Mouse (Mus musculus) kidney, embryonic 14.5 days (tissue): ENCODE measurements around the gene Parp11. TPM values are rescaled to one million over a fixed set of nuclear protein-coding genes. Genes with fewer than 3 reads are reported as not detected.

Experiments
- ATAC-seq: fragments of 200-750 bp; cut with Nextera tagmentation; 2 replicates; pipeline ENCODE4 v1.8.0; 2017; ENCODE audit warnings: moderate number of reproducible peaks, mild to moderate bottlenecking, moderate TSS enrichment, moderate library complexity; ENCODE audit not compliant: low FRiP score, low TSS enrichment
- H3K27ac ChIP-seq: fragments of 300-500 bp; sonication (generic); 2 replicates; pipeline ENCODE4 v1.5.1; 2014; ENCODE audit warnings: low read depth, mild to moderate bottlenecking, low read length, moderate library complexity, mixed read lengths
- H3K27me3 ChIP-seq: fragments of 300-500 bp; sonication (generic); 2 replicates; pipeline ENCODE4 v1.6.1; 2014; ENCODE audit warnings: mild to moderate bottlenecking, low read length; ENCODE audit not compliant: control insufficient read depth, insufficient read depth
- H3K36me3 ChIP-seq: fragments of 300-500 bp; sonication (generic); 2 replicates; pipeline ENCODE4 v1.6.1; 2014; ENCODE audit warnings: low read length, mixed read lengths; ENCODE audit not compliant: control insufficient read depth, insufficient read depth
- H3K4me1 ChIP-seq: fragments of 300-500 bp; sonication (generic); 2 replicates; pipeline ENCODE4 v1.6.1; 2014; ENCODE audit warnings: low read length, mixed read lengths; ENCODE audit not compliant: control insufficient read depth, insufficient read depth
- H3K4me2 ChIP-seq: fragments of 300-500 bp; sonication (generic); replicated peaks from 2 replicates; pipeline ENCODE4 v1.6.1; 2014; ENCODE audit warnings: low read depth, mild to moderate bottlenecking, low read length
- H3K4me3 ChIP-seq: fragments of 300-500 bp; sonication (generic); 2 replicates; pipeline ENCODE4 v1.5.1; 2014; ENCODE audit warnings: mild to moderate bottlenecking, low read length
- H3K9ac ChIP-seq: fragments of 300-500 bp; sonication (generic); 2 replicates; pipeline ENCODE4 v1.6.1; 2014; ENCODE audit warnings: low read depth, mild to moderate bottlenecking, low read length, moderate library complexity
- H3K9me3 ChIP-seq: fragments of 300-500 bp; sonication (generic); 2 replicates; pipeline ENCODE4 v1.6.1; 2016; ENCODE audit warnings: low read length; ENCODE audit not compliant: control insufficient read depth
- WGBS: fragments of 180-500 bp; shearing (Covaris S2); extraction: QIAGEN DNeasy Blood & Tissue Kit; methylation state at CpG from one replicate; pipeline ENCODE4 v1.1.7; 2014; 5-methylcytosine and 5-hydroxymethylcytosine counted together
- polyA plus RNA-seq: library from polyadenylated mRNA; unstranded; fragments of >200 nt; fragmentation: Nextera tagmentation; extraction: Ambion mirVana; gene quantifications from 2 replicates; pipeline ENCODE4 v1.2.1, GENCODE M21; 2014

Gene Parp11
- polyA plus RNA-seq, 1 experiment from 2014 or later: 30.7 TPM

DNA sequence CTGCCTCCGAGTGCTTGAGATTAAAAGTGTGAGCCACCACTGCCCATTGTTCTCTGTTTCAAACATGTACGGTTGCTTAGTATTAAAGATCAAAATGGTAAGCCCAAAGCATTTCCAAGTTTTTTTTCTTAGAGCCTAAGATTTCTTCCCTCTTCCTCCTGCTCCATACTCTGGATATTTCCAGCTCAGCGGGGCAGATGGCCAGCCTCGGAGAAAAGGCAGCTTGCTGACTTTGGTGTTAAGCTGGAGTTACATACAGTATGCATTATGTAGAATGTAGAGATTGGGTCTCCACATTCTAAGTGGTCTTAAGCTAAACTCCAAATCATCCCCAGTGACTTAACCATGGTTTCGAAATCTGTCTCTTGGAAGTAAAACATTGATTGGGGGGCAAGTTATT, 21.5 kb upstream of the Parp11 start:
- no peaks in the 10 kb centered on the region for H3K4me1 ChIP-seq
- WGBS: 82% methylated on average over 5 of the region's 5 CpGs
- H3K9ac ChIP-seq: no peak overlapping the region
- H3K36me3 ChIP-seq: no peaks in the 10 kb centered on the region
- H3K27me3 ChIP-seq: no peaks in the 10 kb centered on the region
- ATAC-seq: no peak
- H3K27ac ChIP-seq: no peak overlapping the region
- no peaks in the 10 kb centered on the region for H3K9me3 ChIP-seq
- no peak overlapping the region for H3K4me2 ChIP-seq
- H3K4me3 ChIP-seq: no peak overlapping the region

GRCm38 (mm10) chr6:127430716-127431115, 15.9 kb upstream of the Parp11 start:
- Histone ChIP-seq H3K9ac (no peak overlapping the region), H3K4me3 (no peak overlapping the region), H3K27ac (no peak overlapping the region), H3K4me2 (no peak overlapping the region), H3K27me3 (no peaks in the 10 kb centered on the region), H3K9me3 (no peaks in the 10 kb centered on the region), H3K36me3 (no peaks in the 10 kb centered on the region), H3K4me1 (no peaks in the 10 kb centered on the region)
- WGBS: 81% methylated on average over 7 of the region's 7 CpGs
- ATAC-seq: no peak

GRCm38 (mm10) chr6:127431196-127431766, 15.4 kb upstream of the Parp11 start:
- no peaks in the 10 kb centered on the region for H3K36me3 ChIP-seq
- no peak overlapping the region for H3K4me2 ChIP-seq
- H3K9me3 ChIP-seq: no peaks in the 10 kb centered on the region
- ATAC-seq: no peak
- no peaks in the 10 kb centered on the region for H3K27me3 ChIP-seq
- H3K9ac ChIP-seq: no peak overlapping the region
- WGBS: 49% methylated on average over 6 of the region's 6 CpGs
- H3K4me1 ChIP-seq: no peaks in the 10 kb centered on the region
- no peak overlapping the region for H3K27ac ChIP-seq
- H3K4me3 ChIP-seq: no peak overlapping the region

DNA sequence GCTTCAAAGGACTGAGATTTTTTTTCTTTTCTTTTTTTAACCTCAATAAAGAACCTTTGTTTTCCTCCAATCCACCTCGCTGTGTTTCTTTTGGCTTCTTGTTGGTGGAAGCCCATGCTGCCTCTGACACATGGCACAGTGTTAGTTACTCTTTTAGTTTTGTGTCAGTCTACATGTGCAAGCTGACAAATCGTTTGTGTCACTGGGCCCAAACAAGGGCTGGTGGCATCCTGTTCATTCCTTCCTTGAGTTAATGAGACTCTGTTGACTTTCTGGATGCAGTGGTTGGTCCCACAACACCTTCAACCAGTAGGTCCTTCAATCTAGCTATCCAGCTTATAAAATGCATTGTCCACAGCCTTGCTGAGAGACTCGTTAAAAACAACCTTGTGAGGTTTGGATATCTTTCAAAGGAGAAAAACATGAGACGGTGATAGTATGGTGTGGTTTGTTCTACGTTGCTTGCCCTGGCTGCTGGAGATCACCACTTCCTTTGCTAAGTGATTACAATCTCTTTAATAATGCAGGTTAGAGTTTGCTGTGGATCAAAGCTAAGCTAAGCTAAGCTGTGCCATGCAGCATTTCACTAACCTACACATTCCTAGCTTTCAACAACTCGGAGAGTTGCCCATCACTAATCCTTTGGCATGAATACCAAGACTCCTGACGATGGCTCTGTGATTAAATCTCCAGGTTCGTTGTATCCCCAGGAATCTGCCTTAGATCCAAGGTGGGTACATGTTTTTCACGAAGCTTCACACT, 12.6 kb upstream of the Parp11 start:
- Histone ChIP-seq H3K36me3 (no peaks in the 10 kb centered on the region), H3K4me2 (no peak overlapping the region), H3K27ac (no peak overlapping the region), H3K4me3 (no peak overlapping the region), H3K27me3 (no peaks in the 10 kb centered on the region), H3K9me3 (no peaks in the 10 kb centered on the region), H3K9ac (no peak overlapping the region), H3K4me1 (no peaks in the 10 kb centered on the region)
- ATAC-seq: no peak
- 81% methylated on average over 9 of the region's 9 CpGs for WGBS

DNA sequence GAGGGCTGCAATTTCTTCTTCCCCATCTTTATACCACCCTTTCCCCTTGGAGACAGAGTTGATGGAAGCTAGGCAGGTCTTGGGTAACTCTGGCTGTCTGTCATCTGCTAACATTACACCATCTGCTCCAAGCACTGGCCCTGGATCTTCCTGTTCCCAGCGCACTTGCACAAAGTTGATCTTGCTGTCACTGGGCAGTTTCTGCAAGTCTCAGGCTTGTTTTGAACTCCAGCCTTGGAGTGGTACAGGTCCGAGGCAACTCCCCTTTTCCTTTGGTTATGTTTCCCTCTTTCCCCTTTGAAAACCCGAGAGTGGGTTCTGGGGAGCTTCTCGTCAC, 12.0 kb upstream of the Parp11 start:
- ATAC-seq: no peak
- Histone ChIP-seq H3K9ac (no peak overlapping the region), H3K4me2 (no peak overlapping the region), H3K4me1 (no peaks in the 10 kb centered on the region), H3K9me3 (no peaks in the 10 kb centered on the region), H3K36me3 (no peaks in the 10 kb centered on the region), H3K4me3 (no peak overlapping the region), H3K27me3 (no peaks in the 10 kb centered on the region), H3K27ac (no peak overlapping the region)
- WGBS: 86% methylated on average over 4 of the region's 4 CpGs

- no peak overlapping the region for H3K9ac ChIP-seq
- no peak overlapping the region for H3K4me3 ChIP-seq
- H3K27ac ChIP-seq: no peak overlapping the region
- no peaks in the 10 kb centered on the region for H3K27me3 ChIP-seq
- no peaks in the 10 kb centered on the region for H3K4me1 ChIP-seq
- no peaks in the 10 kb centered on the region for H3K9me3 ChIP-seq
- no peaks in the 10 kb centered on the region for H3K36me3 ChIP-seq
- no peak for ATAC-seq
- WGBS: 88% methylated on average over 3 of the region's 3 CpGs
- H3K4me2 ChIP-seq: no peak overlapping the region
These were observed 7.6 kb upstream of the Parp11 start for GRCm38 (mm10) chr6:127439063-127439462.

- Histone ChIP-seq H3K27me3 (no peaks in the 10 kb centered on the region), H3K27ac (no peak overlapping the region), H3K9ac (no peak overlapping the region), H3K36me3 (no peaks in the 10 kb centered on the region), H3K4me2 (no peak overlapping the region), H3K4me3 (no peak overlapping the region), H3K9me3 (no peaks in the 10 kb centered on the region), H3K4me1 (no peaks in the 10 kb centered on the region)
- 87% methylated on average over 5 of the region's 5 CpGs for WGBS
- no peak for ATAC-seq
These were observed 7.0 kb upstream of the Parp11 start for GRCm38 (mm10) chr6:127439540-127440195.

DNA sequence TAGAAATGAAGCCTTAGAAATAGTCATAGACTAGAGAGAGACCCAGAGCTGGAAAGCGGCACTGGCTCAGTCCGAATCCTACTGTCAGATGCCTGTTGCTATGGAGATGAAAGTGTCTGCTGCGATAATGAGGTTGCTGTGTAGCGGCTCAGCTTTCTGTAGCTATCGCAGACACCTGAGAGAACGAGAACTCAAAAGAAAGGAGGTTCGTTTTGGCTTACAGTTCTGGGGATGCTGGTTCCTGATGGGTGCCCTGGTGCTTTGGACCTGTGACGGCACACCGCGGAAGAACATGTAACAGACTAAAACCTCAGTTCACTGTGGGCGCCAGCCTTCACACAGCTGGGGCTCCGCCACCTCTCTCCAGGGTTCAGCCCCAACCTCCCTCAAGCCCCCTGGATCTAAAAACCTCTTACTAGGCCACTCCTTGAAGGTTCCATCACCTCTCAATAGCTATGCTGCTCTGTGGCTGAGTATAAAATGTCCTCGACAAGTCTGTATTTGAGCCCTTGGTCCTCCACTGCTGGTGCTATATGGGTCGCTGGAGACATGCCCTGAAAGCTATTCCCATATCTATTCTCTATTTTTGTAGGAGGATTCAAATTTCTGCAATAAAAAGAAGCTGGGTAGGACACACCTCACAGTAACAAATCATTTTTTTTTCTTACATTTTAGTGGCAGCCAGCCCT, 6.1 kb upstream of the Parp11 start:
- ATAC-seq: no peak
- no peaks in the 10 kb centered on the region for H3K27me3 ChIP-seq
- H3K9ac ChIP-seq: no peak overlapping the region
- no peak overlapping the region for H3K4me3 ChIP-seq
- no peak overlapping the region for H3K4me2 ChIP-seq
- H3K9me3 ChIP-seq: no peaks in the 10 kb centered on the region
- no peaks in the 10 kb centered on the region for H3K4me1 ChIP-seq
- H3K36me3 ChIP-seq: no peaks in the 10 kb centered on the region
- H3K27ac ChIP-seq: no peak overlapping the region
- 46% methylated on average over 14 of the region's 14 CpGs for WGBS

GRCm38 (mm10) chr6:127442584-127442983, 4.1 kb upstream of the Parp11 start:
- H3K27me3 ChIP-seq: no peaks in the 10 kb centered on the region
- H3K36me3 ChIP-seq: no peaks in the 10 kb centered on the region
- H3K27ac ChIP-seq: no peak overlapping the region
- H3K4me1 ChIP-seq: no peaks in the 10 kb centered on the region
- no peak overlapping the region for H3K4me2 ChIP-seq
- no peak overlapping the region for H3K9ac ChIP-seq
- no peak overlapping the region for H3K4me3 ChIP-seq
- 42% methylated on average over 4 of the region's 4 CpGs for WGBS
- H3K9me3 ChIP-seq: no peaks in the 10 kb centered on the region
- ATAC-seq: no peak
